Mouse (Mus musculus) forebrain, embryonic 11.5 days (tissue): Measurements from ENCODE around the gene Tmem145. TPM values are rescaled to one million over a fixed set of nuclear protein-coding genes. Genes with fewer than 3 reads are reported as not detected.

Experiments
- ATAC-seq: fragments of 200-750 bp; cut with Nextera tagmentation; replicated peaks from 2 replicates; pipeline ENCODE4 v1.8.0; 2017; ENCODE audit warnings: moderate TSS enrichment; ENCODE audit not compliant: low FRiP score
- DNase-seq: peaks from one replicate; pipeline ENCODE4 v3.0.0-alpha.2; 2017; ENCODE audit warnings: low spot score
- H3K27ac ChIP-seq: fragments of 300-500 bp; sonication (generic); 2 replicates; pipeline ENCODE4 v1.5.1; 2014; ENCODE audit warnings: low read depth, low read length
- H3K27me3 ChIP-seq: fragments of 300-500 bp; sonication (generic); 2 replicates; pipeline ENCODE4 v1.6.1; 2014; ENCODE audit warnings: mild to moderate bottlenecking, low read length, mixed read lengths; ENCODE audit not compliant: control insufficient read depth, insufficient read depth
- H3K36me3 ChIP-seq: fragments of 300-500 bp; sonication (generic); 2 replicates; pipeline ENCODE4 v1.6.1; 2014; ENCODE audit warnings: mild to moderate bottlenecking, low read length, moderate library complexity, mixed read lengths; ENCODE audit not compliant: control insufficient read depth, insufficient read depth
- H3K4me1 ChIP-seq: fragments of 300-500 bp; sonication (generic); replicated peaks from 2 replicates; pipeline ENCODE4 v1.6.1; 2014; ENCODE audit warnings: low read length, mixed read lengths; ENCODE audit not compliant: control insufficient read depth, insufficient read depth
- H3K4me2 ChIP-seq: fragments of 300-500 bp; sonication (generic); 2 replicates; pipeline ENCODE4 v1.6.1; 2014; ENCODE audit warnings: low read depth, mild to moderate bottlenecking, low read length, moderate library complexity, mixed read lengths; ENCODE audit not compliant: severe bottlenecking
- H3K4me3 ChIP-seq: fragments of 300-500 bp; sonication (generic); 2 replicates; pipeline ENCODE4 v1.5.1; 2014; ENCODE audit warnings: low read depth, low read length
- H3K9ac ChIP-seq: fragments of 300-500 bp; sonication (generic); 2 replicates; pipeline ENCODE4 v1.6.1; 2014; ENCODE audit warnings: low read length
- H3K9me3 ChIP-seq: fragments of 300-500 bp; sonication (generic); 2 replicates; pipeline ENCODE4 v1.6.1; 2016; ENCODE audit warnings: low read length, mixed read lengths; ENCODE audit not compliant: control insufficient read depth
- WGBS: fragments of 180-500 bp; shearing (Covaris S2); extraction: QIAGEN DNeasy Blood & Tissue Kit; methylation state at CpG from one replicate; pipeline ENCODE4 v1.1.7; 2014; 5-methylcytosine and 5-hydroxymethylcytosine counted together
- polyA plus RNA-seq: library from polyadenylated mRNA; unstranded; fragments of >200 nt; fragmentation: Nextera tagmentation; extraction: Ambion mirVana; gene quantifications from 2 replicates; pipeline ENCODE4 v1.2.1, GENCODE M21; 2014

Tmem145 gene
- polyA plus RNA-seq, 1 experiment from 2014 or later, result 6.7 TPM

DNA sequence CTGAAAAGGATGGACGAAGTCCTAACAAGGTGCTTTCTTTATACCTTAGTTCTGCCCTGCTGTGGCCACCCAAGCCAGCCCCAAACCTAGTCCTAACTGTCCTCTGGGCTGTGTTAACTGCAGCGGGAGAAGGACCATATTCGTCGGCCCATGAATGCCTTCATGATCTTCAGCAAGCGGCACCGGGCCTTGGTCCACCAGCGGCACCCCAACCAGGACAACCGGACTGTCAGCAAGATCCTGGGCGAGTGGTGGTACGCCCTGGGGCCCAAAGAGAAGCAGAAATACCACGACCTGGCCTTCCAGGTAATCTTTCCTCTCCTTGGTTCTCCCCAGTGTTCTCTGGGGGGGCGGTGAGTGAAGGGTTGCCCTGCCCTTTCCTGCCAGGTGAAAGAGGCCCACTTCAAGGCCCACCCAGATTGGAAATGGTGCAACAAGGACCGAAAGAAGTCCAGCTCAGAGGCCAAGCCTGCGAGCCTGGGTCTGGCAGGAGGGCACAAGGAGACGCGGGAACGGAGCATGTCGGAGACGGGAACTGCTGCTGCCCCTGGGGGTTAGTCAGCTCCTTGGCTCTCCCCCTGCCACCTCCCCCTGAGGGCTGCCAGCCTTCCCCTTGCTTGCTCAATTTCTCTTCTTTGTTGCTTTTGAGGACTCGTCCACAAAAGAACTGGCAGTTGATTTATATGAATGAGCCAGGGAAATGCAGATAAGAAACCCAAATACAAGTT is 20.2 kb upstream of the Tmem145 start:
- Histone ChIP-seq H3K36me3 (peaks cover 39% of the 10 kb centered on the region), H3K4me1 (peaks cover 19% of the 10 kb centered on the region), H3K9ac (no peak overlapping the region), H3K9me3 (no peaks in the 10 kb centered on the region; the same call in 1 of the 2 replicates), H3K4me3 (no peak overlapping the region; the same call in 1 of the 2 replicates), H3K27me3 (no peaks in the 10 kb centered on the region), H3K4me2 (no peak overlapping the region), H3K27ac (no peak overlapping the region)
- WGBS, result 93% methylated on average over 20 of the region's 20 CpGs
- ATAC-seq (no peak), DNase-seq (no peak)

DNA sequence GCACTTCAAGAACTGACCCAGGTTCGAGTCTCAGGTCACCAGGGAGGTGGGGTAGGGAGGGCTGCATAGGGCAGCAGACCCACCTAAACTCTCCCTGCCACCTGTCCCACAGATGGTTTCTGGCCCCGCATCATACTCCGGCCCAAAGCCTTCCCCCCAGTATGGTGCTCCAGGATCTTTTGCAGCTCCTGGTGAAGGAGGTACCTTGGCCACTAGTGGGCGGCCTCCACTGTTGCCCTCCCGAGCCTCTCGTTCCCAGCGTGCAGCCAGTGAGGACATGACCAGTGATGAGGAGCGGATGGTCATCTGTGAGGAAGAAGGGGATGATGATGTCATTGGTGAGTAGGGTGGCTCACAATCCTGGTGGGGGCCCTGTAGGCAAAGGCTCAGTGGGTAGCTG is 18.9 kb upstream of the Tmem145 start:
- Histone ChIP-seq H3K36me3 (peaks cover 41% of the 10 kb centered on the region), H3K27me3 (no peaks in the 10 kb centered on the region), H3K4me3 (no peak overlapping the region), H3K4me2 (no peak overlapping the region), H3K9ac (no peak overlapping the region), H3K9me3 (no peaks in the 10 kb centered on the region; the same call in 1 of the 2 replicates), H3K4me1 (peaks cover 12% of the 10 kb centered on the region; the same call in 1 of the 2 replicates), H3K27ac (no peak overlapping the region)
- ATAC-seq (no peak), DNase-seq (no peak)
- WGBS, result 87% methylated on average over 8 of the region's 8 CpGs

DNA sequence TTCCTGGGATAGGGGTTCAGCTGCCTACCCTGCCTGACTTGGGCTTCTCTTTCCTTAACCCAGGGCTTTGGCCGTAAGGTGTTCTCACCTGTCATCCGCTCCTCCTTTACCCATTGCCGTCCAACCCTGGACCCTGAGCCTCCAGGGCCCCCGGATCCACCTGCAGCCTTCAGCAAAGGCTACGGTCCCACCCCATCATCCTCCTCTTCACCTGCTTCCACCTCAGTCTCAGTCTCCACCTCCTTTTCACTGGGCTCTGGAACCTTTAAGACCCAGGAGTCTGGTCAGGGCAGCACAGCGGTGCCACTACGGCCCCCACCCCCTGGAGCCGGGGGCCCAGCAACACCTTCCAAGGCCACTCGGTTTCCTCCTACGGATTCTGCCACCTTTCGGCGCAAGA is 17.9 kb upstream of the Tmem145 start:
- Histone ChIP-seq H3K9me3 (no peaks in the 10 kb centered on the region; the same call in 1 of the 2 replicates), H3K4me3 (no peak overlapping the region), H3K9ac (no peak overlapping the region), H3K36me3 (peaks cover 50% of the 10 kb centered on the region), H3K27ac (no peak overlapping the region), H3K4me2 (no peak overlapping the region), H3K4me1 (peaks cover 12% of the 10 kb centered on the region; the same call in 1 of the 2 replicates), H3K27me3 (no peaks in the 10 kb centered on the region)
- ATAC-seq (no peak), DNase-seq (no peak)
- 95% methylated on average over 12 of the region's 12 CpGs for whole genome bisulfite sequencing

DNA sequence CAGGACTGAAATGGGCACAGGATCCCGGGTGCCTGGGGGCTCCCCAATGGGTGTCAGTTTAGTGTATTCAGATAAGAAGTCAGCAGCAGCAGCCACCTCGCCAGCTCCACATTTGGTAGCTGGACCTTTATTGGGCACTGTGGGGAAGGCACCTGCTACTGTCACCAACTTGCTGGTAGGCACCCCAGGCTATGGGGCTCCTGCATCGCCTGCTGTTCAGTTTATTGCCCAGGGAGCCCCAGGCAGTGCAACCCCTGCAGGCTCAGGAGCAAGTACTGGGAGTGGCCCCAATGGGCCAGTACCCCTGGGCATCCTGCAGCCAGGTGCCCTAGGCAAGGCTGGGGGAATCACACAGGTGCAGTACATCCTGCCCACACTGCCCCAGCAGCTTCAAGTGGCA is 17.2 kb upstream of the Tmem145 start:
- no peak overlapping the region for H3K4me3 ChIP-seq
- no peak overlapping the region for H3K4me2 ChIP-seq
- H3K9me3 ChIP-seq, result no peaks in the 10 kb centered on the region; the same call in 1 of the 2 replicates
- no peaks in the 10 kb centered on the region for H3K27me3 ChIP-seq
- no peak overlapping the region for H3K27ac ChIP-seq
- peaks cover 7% of the 10 kb centered on the region; the same call in 1 of the 2 replicates for H3K4me1 ChIP-seq
- no peak overlapping the region for H3K9ac ChIP-seq
- H3K36me3 ChIP-seq, result peaks cover 53% of the 10 kb centered on the region
- no peak for DNase-seq
- 92% methylated on average over 3 of the region's 3 CpGs for WGBS
- ATAC-seq, result no peak

DNA sequence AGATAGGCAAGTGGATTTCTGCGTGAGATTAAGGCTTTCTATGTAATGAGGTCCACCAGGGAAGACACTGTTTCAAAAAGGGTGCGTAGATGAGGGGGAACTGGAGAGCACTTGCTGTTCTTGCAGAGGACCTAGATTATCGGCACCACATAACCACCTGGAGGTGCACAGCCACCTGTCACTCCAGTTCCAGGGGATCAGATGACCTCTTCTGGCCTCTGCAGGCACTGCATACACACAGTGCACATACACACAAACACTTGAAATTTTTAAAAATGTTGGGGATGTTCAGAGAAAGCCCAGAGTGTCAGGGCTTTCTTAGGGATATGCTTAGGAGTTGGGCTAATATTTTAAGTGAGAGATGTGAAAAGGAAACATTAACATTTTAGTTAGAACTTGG is 16.0 kb upstream of the Tmem145 start:
- Histone ChIP-seq H3K9ac (no peak overlapping the region), H3K4me3 (no peak overlapping the region), H3K36me3 (peaks cover 53% of the 10 kb centered on the region), H3K27me3 (no peaks in the 10 kb centered on the region), H3K4me2 (no peak overlapping the region), H3K4me1 (0 out of 2 replicates have a peak, but pooled peaks cover 2% of the 10 kb centered on the region), H3K27ac (no peak overlapping the region), H3K9me3 (no peaks in the 10 kb centered on the region; the same call in 1 of the 2 replicates)
- DNase-seq, result no peak
- ATAC-seq, result no peak
- WGBS, result 95% methylated on average over 3 of the region's 3 CpGs

DNA sequence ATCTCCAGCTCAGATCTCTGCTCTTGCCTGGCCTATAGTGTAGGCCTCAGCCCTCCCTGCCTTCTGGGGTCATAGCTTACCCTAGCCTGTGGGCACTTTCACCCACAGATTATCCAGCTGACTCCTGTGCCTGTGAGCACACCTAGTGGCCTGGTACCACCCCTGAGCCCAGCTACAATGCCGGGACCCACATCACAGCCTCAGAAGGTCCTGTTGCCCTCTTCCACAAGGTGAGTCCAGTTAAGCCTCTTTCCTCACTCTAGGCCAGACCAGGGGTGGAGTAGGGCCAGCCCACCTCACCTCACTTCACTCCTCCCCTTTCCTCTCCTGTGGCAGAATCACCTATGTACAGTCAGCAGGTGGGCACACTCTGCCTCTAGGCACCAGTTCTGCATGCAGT is 15.4 kb upstream of the Tmem145 start:
- Histone ChIP-seq H3K27me3 (no peaks in the 10 kb centered on the region), H3K4me3 (no peak overlapping the region), H3K9ac (no peak overlapping the region), H3K4me2 (no peak overlapping the region), H3K36me3 (peaks cover 48% of the 10 kb centered on the region), H3K27ac (no peak overlapping the region), H3K4me1 (0 out of 2 replicates have a peak, but pooled peaks cover 2% of the 10 kb centered on the region), H3K9me3 (no peaks in the 10 kb centered on the region; the same call in 1 of the 2 replicates)
- no peak for DNase-seq
- ATAC-seq, result no peak
- WGBS, result 100% methylated on average over 1 of the region's 1 CpGs

DNA sequence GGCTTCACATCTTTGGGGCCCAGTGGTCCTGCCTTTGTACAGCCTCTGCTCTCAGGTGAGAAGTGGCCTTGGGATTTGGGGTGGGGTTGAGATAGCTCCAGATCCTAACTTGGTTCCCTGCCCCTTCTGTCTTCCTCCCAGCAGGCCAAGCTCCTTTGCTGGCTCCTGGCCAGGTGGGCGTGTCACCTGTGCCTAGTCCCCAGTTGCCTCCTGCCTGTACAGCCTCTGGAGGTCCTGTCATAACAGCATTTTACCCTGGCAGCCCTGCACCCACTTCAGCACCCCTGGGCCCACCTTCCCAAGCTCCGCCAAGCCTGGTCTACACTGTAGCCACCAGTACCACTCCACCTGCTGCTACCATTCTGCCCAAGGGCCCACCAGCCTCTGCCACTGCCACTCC is 15.0 kb upstream of the Tmem145 start:
- no peak for DNase-seq
- Histone ChIP-seq H3K4me3 (no peak overlapping the region), H3K27ac (no peak overlapping the region), H3K27me3 (no peaks in the 10 kb centered on the region), H3K4me1 (0 out of 2 replicates have a peak, but pooled peaks cover 2% of the 10 kb centered on the region), H3K9me3 (no peaks in the 10 kb centered on the region; the same call in 1 of the 2 replicates), H3K9ac (no peak overlapping the region), H3K4me2 (no peak overlapping the region), H3K36me3 (peaks cover 45% of the 10 kb centered on the region)
- no peak for ATAC-seq
- 87% methylated on average over 2 of the region's 2 CpGs for WGBS

DNA sequence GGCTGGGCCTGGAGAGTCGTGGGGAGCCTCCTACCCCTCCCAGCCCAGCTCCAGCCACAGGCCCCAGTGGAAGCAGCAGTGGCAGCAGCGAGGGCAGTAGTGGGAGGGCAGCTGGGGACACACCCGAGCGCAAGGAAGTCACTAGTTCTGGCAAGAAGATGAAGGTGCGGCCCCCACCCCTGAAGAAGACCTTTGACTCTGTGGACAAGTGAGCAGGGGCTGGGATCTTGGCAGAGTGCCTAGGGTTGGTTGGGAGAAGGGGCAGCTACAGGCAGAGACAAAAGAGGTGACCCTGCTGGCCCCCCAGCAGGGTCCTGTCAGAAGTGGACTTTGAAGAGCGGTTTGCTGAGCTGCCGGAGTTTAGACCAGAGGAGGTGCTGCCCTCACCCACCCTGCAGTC is 13.8 kb upstream of the Tmem145 start:
- Histone ChIP-seq H3K4me1 (peaks cover 5% of the 10 kb centered on the region; the same call in 1 of the 2 replicates), H3K9me3 (no peaks in the 10 kb centered on the region; the same call in 1 of the 2 replicates), H3K27ac (no peak overlapping the region), H3K36me3 (peaks cover 37% of the 10 kb centered on the region), H3K4me3 (no peak overlapping the region), H3K27me3 (no peaks in the 10 kb centered on the region), H3K4me2 (no peak overlapping the region), H3K9ac (no peak overlapping the region; the same call in 1 of the 2 replicates)
- WGBS, result 74% methylated on average over 7 of the region's 7 CpGs
- DNase-seq (no peak), ATAC-seq (no peak)
